Mouse (Mus musculus) hindbrain, embryonic 16.5 days (tissue): ENCODE measurements around the gene Mis18a. TPM values are rescaled to one million over a fixed set of nuclear protein-coding genes. Genes with fewer than 3 reads are reported as not detected.

Experiments
- ATAC-seq: fragments of 200-750 bp; cut with Nextera tagmentation; 2 replicates; pipeline ENCODE4 v1.8.0; 2017; ENCODE audit warnings: moderate TSS enrichment, moderate library complexity
- H3K27ac ChIP-seq: fragments of 300-500 bp; sonication (generic); 2 replicates; pipeline ENCODE4 v1.5.1; 2014; ENCODE audit warnings: low read depth, mild to moderate bottlenecking, control low read depth, low read length, moderate library complexity
- H3K27me3 ChIP-seq: fragments of 300-500 bp; sonication (generic); replicated peaks from 2 replicates; pipeline ENCODE4 v1.6.1; 2014; ENCODE audit warnings: low read length; ENCODE audit not compliant: control insufficient read depth, insufficient read depth
- H3K36me3 ChIP-seq: fragments of 300-500 bp; sonication (generic); 2 replicates; pipeline ENCODE4 v1.6.1; 2014; ENCODE audit warnings: mild to moderate bottlenecking, low read length, moderate library complexity, mixed read lengths; ENCODE audit not compliant: control insufficient read depth, insufficient read depth
- H3K4me1 ChIP-seq: fragments of 300-500 bp; sonication (generic); 2 replicates; pipeline ENCODE4 v1.6.1; 2014; ENCODE audit warnings: low read depth, low read length; ENCODE audit not compliant: control insufficient read depth, insufficient read depth
- H3K4me2 ChIP-seq: fragments of 300-500 bp; sonication (generic); 2 replicates; pipeline ENCODE4 v1.6.1; 2014; ENCODE audit warnings: mild to moderate bottlenecking, low read length, control low read depth, moderate library complexity
- H3K4me3 ChIP-seq: fragments of 300-500 bp; sonication (generic); 2 replicates; pipeline ENCODE4 v1.5.1; 2014; ENCODE audit warnings: mild to moderate bottlenecking, low read length, control low read depth, moderate library complexity
- H3K9ac ChIP-seq: fragments of 300-500 bp; sonication (generic); 2 replicates; pipeline ENCODE4 v1.6.1; 2014; ENCODE audit warnings: low read depth, mild to moderate bottlenecking, control low read depth, low read length, moderate library complexity
- H3K9me3 ChIP-seq: fragments of 300-500 bp; sonication (generic); 2 replicates; pipeline ENCODE4 v1.6.1; 2014; ENCODE audit warnings: mild to moderate bottlenecking, low read length, moderate library complexity; ENCODE audit not compliant: control insufficient read depth
- WGBS: fragments of 180-500 bp; shearing (Covaris S2); extraction: QIAGEN DNeasy Blood & Tissue Kit; methylation state at CpG from one replicate; pipeline ENCODE4 v1.1.7; 2014; 5-methylcytosine and 5-hydroxymethylcytosine counted together
- polyA plus RNA-seq: library from polyadenylated mRNA; unstranded; fragments of >200 nt; fragmentation: Nextera tagmentation; extraction: Ambion mirVana; gene quantifications from 2 replicates; pipeline ENCODE4 v1.2.1, GENCODE M21; 2015

Gene Mis18a
- polyA plus RNA-seq, 1 experiment from 2014 or later = 31.3 TPM

DNA sequence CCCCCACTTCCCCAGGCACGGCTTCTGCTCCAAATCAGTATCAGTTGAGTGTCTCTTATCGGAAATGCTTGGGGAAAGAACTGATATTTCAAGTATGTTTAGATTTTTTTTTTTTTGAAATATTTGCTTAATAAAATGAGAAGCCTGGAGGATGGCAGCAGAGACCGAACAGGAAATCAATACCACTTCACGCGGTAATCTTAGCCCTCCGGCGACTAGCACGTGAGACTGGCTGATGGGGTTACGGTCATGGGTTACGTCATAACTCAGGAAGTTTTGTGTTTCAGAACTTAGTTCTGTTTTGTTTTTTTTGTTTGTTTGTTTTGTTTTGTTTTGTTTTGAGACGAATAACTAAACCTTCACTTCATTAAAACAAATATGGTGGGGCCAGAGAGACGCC lies 16.9 kb downstream of the Mis18a start:
- Histone ChIP-seq H3K27me3 (no peaks in the 10 kb centered on the region), H3K36me3 (no peaks in the 10 kb centered on the region), H3K27ac (peak overlapping the region; percentile 79), H3K9me3 (no peaks in the 10 kb centered on the region), H3K4me3 (peak overlapping the region; percentile 29), H3K4me1 (peaks cover 25% of the 10 kb centered on the region), H3K9ac (peak overlapping the region; percentile 57; the same call in 1 of the 2 replicates), H3K4me2 (peak overlapping the region; percentile 68)
- 54% methylated on average over 12 of the region's 12 CpGs for WGBS
- ATAC-seq = no peak

DNA sequence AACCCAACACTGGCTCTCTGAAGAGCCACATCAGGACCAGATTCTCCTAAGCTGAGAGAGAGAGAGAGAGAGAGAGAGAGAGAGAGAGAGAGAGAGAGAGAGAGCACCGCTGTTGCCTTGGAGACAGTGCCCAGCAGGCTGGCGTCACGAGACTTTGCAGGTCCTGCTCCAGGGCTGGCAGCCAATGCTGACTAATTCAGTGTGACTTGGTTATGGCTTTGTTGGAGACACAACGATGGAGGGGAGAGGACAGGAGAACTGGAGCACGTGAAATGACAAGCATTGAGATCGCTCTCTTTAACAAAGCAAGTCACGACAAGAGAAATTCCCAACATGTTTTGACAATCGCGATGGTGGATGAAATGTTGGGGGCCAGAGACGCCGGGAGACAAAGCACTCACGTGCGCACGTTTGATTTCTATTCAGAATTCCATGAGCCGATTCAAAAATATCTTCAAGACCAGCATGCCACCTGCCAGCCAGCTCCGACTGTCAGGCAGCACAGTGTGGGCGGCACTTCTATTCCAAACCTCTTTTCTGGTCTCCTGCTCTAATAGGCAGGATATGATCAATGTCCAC lies 17.4 kb downstream of the Mis18a start:
- Histone ChIP-seq H3K4me2 (peak overlapping the region; percentile 68), H3K4me1 (peaks cover 25% of the 10 kb centered on the region), H3K36me3 (no peaks in the 10 kb centered on the region), H3K4me3 (peak overlapping the region; percentile 29), H3K9me3 (no peaks in the 10 kb centered on the region), H3K27me3 (no peaks in the 10 kb centered on the region), H3K9ac (peak overlapping the region; percentile 57; the same call in 1 of the 2 replicates), H3K27ac (peak overlapping the region; percentile 79)
- 5% methylated on average over 17 of the region's 17 CpGs for WGBS
- peak; percentile 93 for ATAC-seq

DNA sequence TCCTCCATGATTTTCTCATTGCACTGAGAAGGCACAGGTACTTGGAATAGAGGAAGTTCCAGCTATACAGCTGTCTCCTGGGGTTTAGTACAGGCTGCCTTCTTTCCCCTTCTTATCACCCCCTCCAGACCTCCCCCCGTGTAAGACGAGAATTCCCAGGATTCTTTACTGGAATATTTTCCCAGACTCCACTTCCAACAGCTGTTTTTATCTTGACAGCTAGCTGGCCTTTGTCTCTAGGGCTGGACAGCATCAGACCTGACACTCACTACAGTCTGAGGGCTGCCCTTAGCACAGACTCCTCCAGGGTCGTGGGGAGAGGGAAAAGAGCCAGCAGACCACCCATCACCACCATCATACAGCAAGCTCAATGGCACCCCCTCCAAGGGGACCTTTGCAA lies 20.9 kb downstream of the Mis18a start:
- Histone ChIP-seq H3K27ac (no peak overlapping the region), H3K9ac (no peak overlapping the region), H3K27me3 (no peaks in the 10 kb centered on the region), H3K4me2 (no peak overlapping the region), H3K4me1 (peaks cover 18% of the 10 kb centered on the region), H3K9me3 (no peaks in the 10 kb centered on the region), H3K4me3 (no peak overlapping the region), H3K36me3 (no peaks in the 10 kb centered on the region)
- no peak for ATAC-seq
- WGBS = 53% methylated on average over 3 of the region's 3 CpGs

DNA sequence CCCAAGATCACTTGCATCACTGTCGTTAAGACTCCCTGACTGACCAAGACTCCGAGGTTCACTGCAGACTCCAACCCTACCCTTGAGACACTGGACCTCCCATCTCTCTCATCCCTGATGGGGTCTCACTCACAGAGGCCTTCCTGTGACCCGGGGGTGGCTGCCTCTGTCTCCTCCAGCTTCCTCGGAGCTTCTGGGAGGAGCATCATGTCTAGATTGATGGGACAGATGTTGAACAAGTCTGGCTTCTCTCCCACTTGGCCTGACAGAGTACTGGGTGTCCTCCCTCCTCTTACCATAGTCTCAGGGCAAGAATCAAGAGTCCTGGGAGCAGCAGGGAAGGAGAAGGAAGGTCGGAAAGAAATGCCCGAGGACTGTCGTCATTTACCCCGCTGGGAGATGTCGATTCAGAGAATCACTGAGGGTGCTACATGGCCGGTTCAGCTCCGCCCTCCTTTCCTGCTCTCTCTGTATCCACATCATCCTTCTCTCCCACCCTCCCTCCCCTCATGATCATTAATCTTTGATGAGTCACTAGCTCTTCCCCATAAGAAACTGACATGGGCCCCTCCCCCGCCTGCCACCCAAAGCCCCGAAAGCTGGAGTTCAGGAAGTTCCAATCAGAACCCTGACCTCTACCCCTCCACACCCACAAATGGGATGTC lies 22.9 kb downstream of the Mis18a start:
- Histone ChIP-seq H3K9ac (no peak overlapping the region), H3K36me3 (no peaks in the 10 kb centered on the region), H3K9me3 (no peaks in the 10 kb centered on the region), H3K27ac (no peak overlapping the region), H3K4me3 (no peak overlapping the region), H3K4me1 (peaks cover 5% of the 10 kb centered on the region), H3K4me2 (no peak overlapping the region), H3K27me3 (no peaks in the 10 kb centered on the region)
- 77% methylated on average over 13 of the region's 13 CpGs for WGBS
- no peak for ATAC-seq

DNA sequence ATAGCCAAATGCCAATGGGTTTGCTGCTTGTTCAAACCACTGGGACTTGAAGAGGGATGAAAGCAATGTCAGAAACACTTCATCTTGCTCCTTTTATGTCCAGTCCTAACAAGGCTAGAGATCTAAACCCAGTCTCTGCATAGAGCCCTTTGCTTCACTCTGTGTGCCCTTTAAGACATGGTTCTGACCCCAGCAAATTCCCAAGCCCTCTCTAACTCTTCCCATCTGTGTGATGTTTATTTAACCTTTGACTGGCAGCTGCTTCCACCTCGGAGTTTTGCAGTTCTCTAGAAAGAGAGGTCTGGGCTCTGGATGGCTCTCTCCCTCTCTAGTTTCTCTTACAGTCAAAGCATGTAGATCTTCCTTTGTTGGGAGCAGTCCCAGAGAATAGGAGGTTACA lies 23.6 kb downstream of the Mis18a start:
- Histone ChIP-seq H3K27me3 (no peaks in the 10 kb centered on the region), H3K4me1 (no peaks in the 10 kb centered on the region), H3K4me3 (no peak overlapping the region), H3K9ac (no peak overlapping the region), H3K27ac (no peak overlapping the region), H3K4me2 (no peak overlapping the region), H3K36me3 (no peaks in the 10 kb centered on the region), H3K9me3 (no peaks in the 10 kb centered on the region)
- 38% methylated on average over 1 of the region's 1 CpGs for WGBS
- no peak for ATAC-seq

DNA sequence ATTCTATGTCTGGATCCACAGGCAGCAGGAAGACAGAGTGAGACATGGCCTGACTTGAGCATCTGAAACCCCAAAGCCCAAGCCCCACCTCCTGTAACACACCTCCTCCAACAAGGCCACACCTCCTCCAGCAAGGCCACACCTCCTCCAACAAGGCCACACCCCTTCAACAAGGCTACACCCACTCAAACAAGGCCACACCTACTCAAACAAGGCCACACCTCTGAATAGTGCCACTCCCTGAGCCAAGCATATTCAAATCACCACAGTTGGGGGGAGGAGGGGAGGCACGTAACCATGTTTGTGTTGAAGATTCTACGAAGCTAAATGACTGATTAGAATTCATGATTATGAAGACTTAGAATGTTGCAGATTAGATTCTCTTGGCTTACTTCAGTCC lies 25.7 kb downstream of the Mis18a start:
- no peaks in the 10 kb centered on the region for H3K9me3 ChIP-seq
- WGBS = 92% methylated on average over 2 of the region's 2 CpGs
- no peak overlapping the region for H3K4me3 ChIP-seq
- no peaks in the 10 kb centered on the region for H3K36me3 ChIP-seq
- no peaks in the 10 kb centered on the region for H3K4me1 ChIP-seq
- no peak for ATAC-seq
- H3K9ac ChIP-seq = no peak overlapping the region
- no peaks in the 10 kb centered on the region for H3K27me3 ChIP-seq
- no peak overlapping the region for H3K4me2 ChIP-seq
- H3K27ac ChIP-seq = no peak overlapping the region

DNA sequence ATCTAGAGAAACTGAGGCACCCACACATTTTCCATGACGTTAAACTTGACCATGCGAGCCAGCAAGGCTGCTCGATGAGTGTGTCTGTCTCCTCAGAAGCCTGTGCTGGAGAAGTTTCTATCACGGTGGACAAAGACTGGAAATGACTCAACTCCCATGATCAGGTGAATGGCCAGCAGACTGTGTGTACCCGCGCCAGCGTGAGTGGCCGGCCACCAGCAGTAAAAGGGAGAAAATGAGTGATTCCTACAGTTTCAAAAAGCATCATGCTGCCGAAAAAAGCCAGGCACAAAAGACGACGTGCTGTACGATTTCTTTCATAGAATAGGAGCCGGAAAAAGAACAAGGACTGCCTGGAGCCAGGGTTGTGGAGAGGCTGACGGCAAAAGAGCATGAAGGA lies 27.8 kb downstream of the Mis18a start:
- no peaks in the 10 kb centered on the region for H3K27me3 ChIP-seq
- ATAC-seq = no peak
- no peaks in the 10 kb centered on the region for H3K9me3 ChIP-seq

DNA sequence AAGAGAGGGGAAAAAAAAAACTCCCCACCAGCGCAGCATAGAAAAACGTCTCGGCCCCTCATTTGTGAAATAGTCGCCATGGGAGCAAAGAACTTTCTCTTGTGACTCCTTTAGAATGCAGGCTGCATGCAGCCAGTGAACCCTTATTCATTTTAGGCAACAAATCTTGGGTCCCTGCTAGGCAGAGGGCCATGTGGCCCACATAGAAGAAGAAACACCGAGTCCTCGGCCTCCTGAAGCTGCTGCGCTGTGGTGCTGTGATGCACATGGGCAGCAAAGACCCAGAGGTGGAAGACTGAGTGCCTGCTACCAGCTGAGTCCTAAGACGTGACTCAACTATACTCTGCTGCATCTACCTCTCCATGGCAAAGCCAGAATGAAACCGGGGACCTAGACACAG lies 30.9 kb downstream of the Mis18a start:
- H3K36me3 ChIP-seq = no peaks in the 10 kb centered on the region
- WGBS = 63% methylated on average over 9 of the region's 9 CpGs
- ATAC-seq = no peak

More for the DNA sequence above, 27.8 kb downstream of the Mis18a start:
- Histone ChIP-seq H3K4me3 (no peak overlapping the region), H3K27ac (no peak overlapping the region), H3K4me2 (no peak overlapping the region), H3K4me1 (peaks cover 2% of the 10 kb centered on the region; the same call in 1 of the 2 replicates), H3K36me3 (no peaks in the 10 kb centered on the region), H3K9ac (no peak overlapping the region)
- WGBS = 86% methylated on average over 14 of the region's 14 CpGs

DNA sequence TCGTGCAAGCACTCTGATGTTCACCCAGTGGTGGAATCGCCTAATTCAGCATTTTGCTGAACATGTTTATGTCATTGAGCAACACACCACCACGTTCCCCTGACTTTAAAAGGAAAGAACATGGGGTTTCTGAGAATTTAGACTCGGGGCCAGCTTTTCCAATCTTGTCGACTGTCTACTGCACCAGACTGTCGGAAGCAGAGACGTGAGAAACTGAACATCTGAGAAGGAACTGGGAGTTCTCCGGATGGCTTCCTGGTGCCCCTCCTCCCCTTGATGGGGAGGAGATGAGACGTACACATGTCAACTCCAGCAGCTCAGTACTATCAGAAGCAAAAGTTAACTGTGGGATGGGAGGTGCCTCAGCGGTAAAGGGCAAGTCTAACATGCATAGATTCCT lies 32.1 kb downstream of the Mis18a start:
- Histone ChIP-seq H3K9me3 (no peaks in the 10 kb centered on the region), H3K27me3 (no peaks in the 10 kb centered on the region), H3K4me3 (no peak overlapping the region), H3K27ac (no peak overlapping the region), H3K4me1 (peaks cover 5% of the 10 kb centered on the region), H3K4me2 (no peak overlapping the region), H3K9ac (no peak overlapping the region), H3K36me3 (no peaks in the 10 kb centered on the region)
- WGBS = 81% methylated on average over 10 of the region's 10 CpGs
- ATAC-seq = no peak

More for the DNA sequence above, 30.9 kb downstream of the Mis18a start:
- H3K9ac ChIP-seq = no peak overlapping the region
- no peak overlapping the region for H3K27ac ChIP-seq
- no peaks in the 10 kb centered on the region for H3K9me3 ChIP-seq
- H3K4me3 ChIP-seq = no peak overlapping the region
- peaks cover 5% of the 10 kb centered on the region for H3K4me1 ChIP-seq
- no peaks in the 10 kb centered on the region for H3K27me3 ChIP-seq
- H3K4me2 ChIP-seq = no peak overlapping the region
